ENCODE assay signal across 9 mouse cellular contexts in the genomic region with DNA sequence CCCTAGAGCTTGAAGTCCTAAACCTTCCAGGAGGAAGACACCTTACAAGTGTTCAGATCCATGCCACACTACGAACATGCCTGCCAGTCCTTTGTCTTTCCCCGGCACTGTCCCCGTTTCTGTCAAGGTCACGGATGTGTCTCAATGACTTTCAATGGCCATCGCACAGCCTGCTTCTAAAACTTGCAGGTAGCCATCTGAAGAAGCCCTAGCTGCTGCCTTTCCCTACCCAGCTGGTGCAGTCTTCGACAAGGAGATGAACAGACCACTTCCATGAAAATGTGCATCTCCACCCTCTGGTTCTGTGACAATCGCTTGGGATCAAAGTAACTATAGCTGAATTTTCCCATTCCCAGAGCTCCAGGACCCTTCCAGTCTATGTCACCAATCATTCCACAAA. TPM values are rescaled to one million over a fixed set of nuclear protein-coding genes. Genes with fewer than 3 reads are reported as not detected.
A peak's percentile ranks its signal among the peaks of the same experiment; 100 is the strongest.
DNase-seq lines count a peak whose midpoint lies in the region; ATAC-seq lines count a peak whose summit lies in the region.
"Had no signal": no experiment of that assay in that cellular context is flagged by ENCODE, and none has a peak within 500 bp of the region (broad histone marks: within the 10 kb centered on the region; RNA-seq: fewer than 3 reads in every experiment).

No protein-coding gene starts in this region.

- H3K27me3 ChIP-seq in heart, embryonic 16.5 days (ENCODE audit: control insufficient read depth, insufficient read depth, low read length): no peaks in the 10 kb centered on the region
- H3K27me3 ChIP-seq in embryonic facial prominence, embryonic 12.5 days: no peaks in the 10 kb centered on the region
- H3K27me3 ChIP-seq in limb, embryonic 15.5 days: no peaks in the 10 kb centered on the region

- H3K9ac ChIP-seq in heart, embryonic 16.5 days (ENCODE audit: low read length): no peak overlapping the region
- no peak overlapping the region for H3K9ac ChIP-seq in embryonic facial prominence, embryonic 12.5 days
- H3K9ac ChIP-seq in limb, embryonic 15.5 days: no peak overlapping the region

- H3K4me2 ChIP-seq in heart, embryonic 16.5 days (ENCODE audit: low read depth, low read length): peak overlapping the region; percentile 10; the same call in 1 of the 2 replicates
- peak overlapping the region; percentile 36 for H3K4me2 ChIP-seq in embryonic facial prominence, embryonic 12.5 days (replicated peaks)
- peak overlapping the region; percentile 39 for H3K4me2 ChIP-seq in limb, embryonic 15.5 days

- ATAC-seq in heart, embryonic 16.5 days (replicated peaks; ENCODE audit: extremely low read depth, insufficient read depth, low FRiP score): no peak
- ATAC-seq in embryonic facial prominence, embryonic 12.5 days (ENCODE audit: insufficient number of reproducible peaks, insufficient read depth, low FRiP score, low TSS enrichment): no peak
- no peak for ATAC-seq in limb, embryonic 15.5 days (ENCODE audit: insufficient number of reproducible peaks, low FRiP score, low TSS enrichment, low read depth)
- ATAC-seq in granulocyte monocyte progenitor cell, adult 5-6 weeks (replicated peaks; ENCODE audit: poor library complexity, severe bottlenecking): no peak
- no peak for ATAC-seq in erythroid progenitor cell, adult 5-6 weeks (replicated peaks; ENCODE audit: low FRiP score, poor library complexity, severe bottlenecking)
- ATAC-seq: midbrain, embryonic 16.5 days had no signal

- no peaks in the 10 kb centered on the region for H3K36me3 ChIP-seq in heart, embryonic 16.5 days (ENCODE audit: control insufficient read depth, insufficient read depth)
- no peaks in the 10 kb centered on the region for H3K36me3 ChIP-seq in embryonic facial prominence, embryonic 12.5 days
- H3K36me3 ChIP-seq in limb, embryonic 15.5 days: no peaks in the 10 kb centered on the region

- no peak overlapping the region for H3K27ac ChIP-seq in heart, embryonic 16.5 days (ENCODE audit: low read length)
- peak overlapping the region; percentile 72 for H3K27ac ChIP-seq in embryonic facial prominence, embryonic 12.5 days
- peak overlapping the region; percentile 44 for H3K27ac ChIP-seq in limb, embryonic 15.5 days

- no peak for DNase-seq in heart, postnatal 25 days (ENCODE audit: low spot score)
- DNase-seq in ES-CJ7 (ENCODE audit: low read depth, low spot score): peak; percentile 30
- DNase-seq in right cerebral cortex, postnatal 14 days: no peak

- WGBS in heart, embryonic 16.5 days: 77% methylated on average over 7 of the region's 7 CpGs
- WGBS in embryonic facial prominence, embryonic 12.5 days: 74% methylated on average over 7 of the region's 7 CpGs
- 75% methylated on average over 7 of the region's 7 CpGs for WGBS in limb, embryonic 15.5 days

- intact Hi-C loops in heart, postnatal 25 days (cut with DNase I): no loop called here

- no peak overlapping the region for H3K4me3 ChIP-seq in heart, embryonic 16.5 days (ENCODE audit: low read length)
- H3K4me3 ChIP-seq in embryonic facial prominence, embryonic 12.5 days: peak overlapping the region; percentile 4; the same call in 1 of the 2 replicates
- H3K4me3 ChIP-seq in limb, embryonic 15.5 days: peak overlapping the region; percentile 20

- no peaks in the 10 kb centered on the region for H3K9me3 ChIP-seq in heart, embryonic 16.5 days (replicated peaks; ENCODE audit: control insufficient read depth, low read length)
- no peaks in the 10 kb centered on the region for H3K9me3 ChIP-seq in embryonic facial prominence, embryonic 12.5 days
- H3K9me3 ChIP-seq in limb, embryonic 15.5 days: no peaks in the 10 kb centered on the region; the same call in 1 of the 2 replicates

- peaks cover 48% of the 10 kb centered on the region for H3K4me1 ChIP-seq in heart, embryonic 16.5 days (ENCODE audit: control insufficient read depth, insufficient read depth, low read length)
- H3K4me1 ChIP-seq in embryonic facial prominence, embryonic 12.5 days: peaks cover 60% of the 10 kb centered on the region
- peaks cover 79% of the 10 kb centered on the region for H3K4me1 ChIP-seq in limb, embryonic 15.5 days

RNA-seq across cellular contexts. Expression of a gene that starts 7.6 kb away (rescaled TPM):
- 25.8 and 26.4 TPM in 2 replicates for polyA plus RNA-seq in heart, embryonic 16.5 days (2015; fragmentation: Nextera tagmentation; extraction: Ambion mirVana)
- total RNA-seq in heart, postnatal 25 days (2021): 10 to 100 TPM; 33.2 to 34.1 TPM
- polyA plus RNA-seq in embryonic facial prominence, embryonic 12.5 days (2016; fragmentation: Nextera tagmentation; extraction: Ambion mirVana): 32.4 and 35.9 TPM in 2 replicates
- polyA plus RNA-seq in limb, embryonic 15.5 days (2015; fragmentation: Nextera tagmentation; extraction: Ambion mirVana): 39.2 and 39.4 TPM in 2 replicates
- total RNA-seq in granulocyte monocyte progenitor cell, adult 5-6 weeks (2014; fragmentation: Nextera tagmentation): 39.2 and 44.6 TPM in 2 replicates
- total RNA-seq in granulocyte monocyte progenitor cell, adult 5-6 weeks (2017): 35.6 and 41.8 TPM in 2 replicates
- 25.2 and 41.5 TPM in 2 replicates for total RNA-seq in erythroid progenitor cell, adult 5-6 weeks (2015; ENCODE audit: low replicate concordance)
- 35.2 and 37.9 TPM in 2 replicates for total RNA-seq in erythroid progenitor cell, adult 5-6 weeks (2017; ENCODE audit: low replicate concordance)
